Mouse (Mus musculus) MEL (cell line): ENCODE measurements around the gene Ttc39a. TPM values are rescaled to one million over a fixed set of nuclear protein-coding genes. Genes with fewer than 3 reads are reported as not detected.
A peak's percentile ranks its signal among the peaks of the same experiment; 100 is the strongest.

Experiments used
- DNase-seq: peaks from one replicate; pipeline ENCODE4 v3.0.0; 2011; ENCODE audit warnings: low read depth, low spot score
- H3K27ac ChIP-seq: 2 replicates; pipeline ENCODE4 v1.5.1; 2012; ENCODE audit warnings: low read depth, mild to moderate bottlenecking, control low read depth, low read length, moderate library complexity; ENCODE audit not compliant: control insufficient read depth
- H3K27me3 ChIP-seq, 2 experiments: fragments of 150-350 bp in 1 of 2; sonication (generic) in 1 of 2; 2 replicates each; pipeline ENCODE4 v1.6.1; 2012; ENCODE audit warnings: low read length in 2 of 2, mild to moderate bottlenecking in 2 of 2, improper control_type of control experiment in 1 of 2, moderate library complexity in 1 of 2; ENCODE audit not compliant: insufficient read depth in 2 of 2, control insufficient read depth in 1 of 2
- H3K36me3 ChIP-seq, 2 experiments: 2 replicates each; pipeline ENCODE4 v1.6.1; 2012 to 2014; ENCODE audit warnings: low read length in 2 of 2, improper control_type of control experiment in 1 of 2, inconsistent platforms in 1 of 2, mild to moderate bottlenecking in 1 of 2; ENCODE audit not compliant: insufficient read depth in 2 of 2, control insufficient read depth in 1 of 2
- H3K4me1 ChIP-seq, 2 experiments: fragments of 150-350 bp in 1 of 2; sonication (generic) in 1 of 2; 2 replicates each; pipeline ENCODE4 v1.6.1; 2012; ENCODE audit warnings: low read length in 2 of 2, improper control_type of control experiment in 1 of 2, mild to moderate bottlenecking in 1 of 2; ENCODE audit not compliant: insufficient read depth in 2 of 2, control insufficient read depth in 1 of 2
- H3K4me3 ChIP-seq, 2 experiments: fragments of 150-350 bp in 1 of 2; sonication (generic) in 1 of 2; 2 replicates each; pipeline ENCODE4 v1.5.1; 2012; ENCODE audit warnings: low read depth in 2 of 2, low read length in 2 of 2, mild to moderate bottlenecking in 2 of 2, moderate library complexity in 2 of 2, control low read depth in 1 of 2, improper control_type of control experiment in 1 of 2; ENCODE audit not compliant: control insufficient read depth in 1 of 2, insufficient read depth in 1 of 2
- H3K79me2 ChIP-seq: 2 replicates; pipeline ENCODE4 v1.6.1; 2012; ENCODE audit warnings: mild to moderate bottlenecking, low read length, moderate library complexity; ENCODE audit not compliant: control insufficient read depth, poor library complexity, insufficient read depth
- H3K9ac ChIP-seq: 2 replicates; pipeline ENCODE4 v1.6.1; 2012; ENCODE audit warnings: low read depth, mild to moderate bottlenecking, control low read depth, low read length, moderate library complexity; ENCODE audit not compliant: control insufficient read depth, poor library complexity, severe bottlenecking
- H3K9me3 ChIP-seq: fragments of 150-350 bp; sonication (generic); replicated peaks from 2 replicates; pipeline ENCODE4 v1.6.1; 2012; ENCODE audit warnings: mild to moderate bottlenecking, low read length, improper control_type of control experiment, moderate library complexity; ENCODE audit not compliant: insufficient read depth
- CHD1 ChIP-seq: IDR thresholded peaks from 2 replicates; pipeline ENCODE4 v1.6.1; 2012; ENCODE audit warnings: low read depth, mild to moderate bottlenecking, inconsistent platforms, low read length, improper control_type of control experiment
- CTCF ChIP-seq, 3 experiments: IDR thresholded peaks in 2 of 3; conservative IDR thresholded peaks in 1 of 3; 2 replicates each; pipeline ENCODE4 v1.5.1; 2011 to 2012; ENCODE audit warnings: low read length in 3 of 3, low read depth in 2 of 3, mild to moderate bottlenecking in 2 of 3, improper control_type of control experiment in 1 of 3, inconsistent platforms in 1 of 3, mixed read lengths in 1 of 3, moderate library complexity in 1 of 3; ENCODE audit not compliant: control insufficient read depth in 1 of 3, insufficient read depth in 1 of 3, poor library complexity in 1 of 3, severe bottlenecking in 1 of 3
- E2F4 ChIP-seq: IDR thresholded peaks from 2 replicates; pipeline ENCODE4 v1.6.1; 2011; ENCODE audit warnings: low read depth, low read length, improper control_type of control experiment, borderline replicate concordance
- EP300 ChIP-seq, 2 experiments: IDR thresholded peaks; 2 replicates each; pipeline ENCODE4 v1.6.1; 2011; ENCODE audit warnings: improper control_type of control experiment in 2 of 2, low read length in 2 of 2, low read depth in 1 of 2, mild to moderate bottlenecking in 1 of 2
- ETS1 ChIP-seq: IDR thresholded peaks from 2 replicates; pipeline ENCODE4 v1.6.1; 2012; ENCODE audit warnings: low read depth, mild to moderate bottlenecking, inconsistent platforms, low read length, improper control_type of control experiment, moderate library complexity
- GABPA ChIP-seq: IDR thresholded peaks from 2 replicates; pipeline ENCODE4 v1.6.1; 2012; ENCODE audit warnings: low read depth, mild to moderate bottlenecking, inconsistent platforms, low read length, improper control_type of control experiment, moderate library complexity
- GATA1 ChIP-seq: IDR thresholded peaks from 2 replicates; pipeline ENCODE4 v1.6.1; 2011; ENCODE audit warnings: low read depth, low read length, improper control_type of control experiment
- JUND ChIP-seq: IDR thresholded peaks from 2 replicates; pipeline ENCODE4 v1.6.1; 2011; ENCODE audit warnings: low read depth, mild to moderate bottlenecking, improper control_type of control experiment, low read length
- KAT2A ChIP-seq: conservative IDR thresholded peaks from 2 replicates; pipeline ENCODE4 v1.6.1; 2012; ENCODE audit warnings: low read depth, low read length, improper control_type of control experiment, inconsistent platforms
- MAFK ChIP-seq: IDR thresholded peaks from 2 replicates; pipeline ENCODE4 v1.6.1; 2011; ENCODE audit warnings: low read depth, mild to moderate bottlenecking, low read length, improper control_type of control experiment, borderline replicate concordance
- MAX ChIP-seq: IDR thresholded peaks from 2 replicates; pipeline ENCODE4 v1.6.1; 2011; ENCODE audit warnings: low read length, improper control_type of control experiment
- MAZ ChIP-seq: IDR thresholded peaks from 2 replicates; pipeline ENCODE4 v1.6.1; 2012; ENCODE audit warnings: low read depth, mild to moderate bottlenecking, inconsistent platforms, low read length, improper control_type of control experiment
- MEF2A ChIP-seq: IDR thresholded peaks from 2 replicates; pipeline ENCODE4 v1.6.1; 2014; ENCODE audit warnings: low read depth, mild to moderate bottlenecking, inconsistent platforms, low read length, improper control_type of control experiment; ENCODE audit not compliant: poor library complexity, insufficient replicate concordance, severe bottlenecking; ENCODE audit errors: extremely low read depth
- MXI1 ChIP-seq: IDR thresholded peaks from 2 replicates; pipeline ENCODE4 v1.6.1; 2011; ENCODE audit warnings: mild to moderate bottlenecking, low read depth, low read length, improper control_type of control experiment
- MYB ChIP-seq: IDR thresholded peaks from 2 replicates; pipeline ENCODE4 v1.6.1; 2011; ENCODE audit warnings: mild to moderate bottlenecking, low read depth, low read length, improper control_type of control experiment
- MYC ChIP-seq: IDR thresholded peaks from 2 replicates; pipeline ENCODE4 v1.6.1; 2011; ENCODE audit warnings: low read depth, mild to moderate bottlenecking, low read length, improper control_type of control experiment, moderate library complexity
- NELFE ChIP-seq: IDR thresholded peaks from 2 replicates; pipeline ENCODE4 v1.6.1; 2011; ENCODE audit warnings: low read depth, low read length, improper control_type of control experiment
- POLR2A ChIP-seq, 2 experiments: IDR thresholded peaks; 2 replicates each; pipeline ENCODE4 v1.6.1; 2011 to 2012; ENCODE audit warnings: low read length in 2 of 2, mild to moderate bottlenecking in 2 of 2, control low read depth in 1 of 2, improper control_type of control experiment in 1 of 2, low read depth in 1 of 2, moderate library complexity in 1 of 2; ENCODE audit not compliant: control insufficient read depth in 1 of 2, insufficient read depth in 1 of 2, poor library complexity in 1 of 2
- POLR2AphosphoS2 ChIP-seq: IDR thresholded peaks from 2 replicates; pipeline ENCODE4 v1.6.1; 2011; ENCODE audit warnings: low read length, improper control_type of control experiment
- POLR2AphosphoS5 ChIP-seq: IDR thresholded peaks from 2 replicates; pipeline ENCODE4 v1.6.1; 2012; ENCODE audit warnings: low read depth, borderline replicate concordance, mild to moderate bottlenecking, inconsistent platforms, low read length, moderate library complexity, mixed read lengths
- RAD21 ChIP-seq: IDR thresholded peaks from 2 replicates; pipeline ENCODE4 v1.6.1; 2011; ENCODE audit warnings: mild to moderate bottlenecking, low read depth, low read length, improper control_type of control experiment
- RCOR1 ChIP-seq: IDR thresholded peaks from 2 replicates; pipeline ENCODE4 v1.6.1; 2012; ENCODE audit warnings: low read depth, mild to moderate bottlenecking, inconsistent platforms, low read length, improper control_type of control experiment
- SIN3A ChIP-seq: IDR thresholded peaks from 2 replicates; pipeline ENCODE4 v1.6.1; 2012; ENCODE audit warnings: low read length, improper control_type of control experiment, inconsistent platforms
- SMC3 ChIP-seq: IDR thresholded peaks from 2 replicates; pipeline ENCODE4 v1.6.1; 2011; ENCODE audit warnings: low read depth, low read length, improper control_type of control experiment
- TAL1 ChIP-seq: IDR thresholded peaks from 2 replicates; pipeline ENCODE4 v1.6.1; 2012; ENCODE audit warnings: mild to moderate bottlenecking, inconsistent platforms, low read length, moderate library complexity, mixed read lengths
- TCF12 ChIP-seq: IDR thresholded peaks from 2 replicates; pipeline ENCODE4 v1.6.1; 2014; ENCODE audit warnings: low read depth, mild to moderate bottlenecking, inconsistent platforms, low read length, improper control_type of control experiment, moderate library complexity
- UBTF ChIP-seq: IDR thresholded peaks from 2 replicates; pipeline ENCODE4 v1.6.1; 2012; ENCODE audit warnings: low read depth, mild to moderate bottlenecking, inconsistent platforms, low read length, improper control_type of control experiment, moderate library complexity, borderline replicate concordance; ENCODE audit not compliant: insufficient read depth
- USF1 ChIP-seq: IDR thresholded peaks from 2 replicates; pipeline ENCODE4 v1.6.1; 2014; ENCODE audit warnings: low read depth, mild to moderate bottlenecking, inconsistent platforms, low read length, improper control_type of control experiment, moderate library complexity
- ZKSCAN1 ChIP-seq: IDR thresholded peaks from 2 replicates; pipeline ENCODE4 v1.6.1; 2012; ENCODE audit warnings: low read depth, mild to moderate bottlenecking, inconsistent platforms, low read length, improper control_type of control experiment, moderate library complexity
- ZNF384 ChIP-seq: IDR thresholded peaks from 2 replicates; pipeline ENCODE4 v1.6.1; 2012; ENCODE audit warnings: low read depth, mild to moderate bottlenecking, inconsistent platforms, low read length, improper control_type of control experiment
- polyA plus RNA-seq, 2 experiments: library from polyadenylated mRNA; stranded (reverse) in 1 of 2; unstranded in 1 of 2; fragments of >175 nt in 1 of 2; fragments of >200 nt in 1 of 2; gene quantifications; 2 replicates each; pipeline versions ENCODE4 v1.2.1 to v1.2.4; 2012; ENCODE audit warnings: low replicate concordance in 2 of 2, low read depth in 1 of 2; ENCODE audit not compliant: insufficient read length in 2 of 2, insufficient read depth in 1 of 2, missing spikeins in 1 of 2
- total RNA-seq: library from RNA; depleted of rRNA; stranded (reverse); fragments of 300-350 nt; gene quantifications from 2 replicates; pipeline ENCODE4 v1.2.3, GENCODE M21; 2012

The Ttc39a gene
- total and polyA plus RNA-seq, 3 experiments = 2.8 to 4.2 TPM; not detected in 1

DNA sequence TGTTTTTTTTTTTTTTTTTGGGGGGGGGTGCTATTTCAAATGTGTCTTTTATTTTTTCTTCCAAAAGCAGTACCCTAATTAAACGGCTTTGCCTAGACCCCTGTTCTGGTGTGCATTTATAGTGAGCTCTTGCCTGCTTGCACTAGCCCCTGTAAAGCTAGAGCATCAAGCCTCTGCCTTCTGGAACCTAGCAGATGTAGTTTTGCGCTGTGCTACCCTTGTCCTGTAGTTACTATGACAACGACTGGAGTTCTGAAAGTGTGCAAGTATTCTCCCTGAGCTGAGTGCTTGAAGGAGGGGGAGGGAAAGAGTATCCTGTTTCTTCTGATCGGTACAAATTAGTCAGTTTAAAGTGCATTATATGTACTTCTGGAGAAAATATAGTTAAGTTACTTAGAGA is 20.8 kb upstream of the Ttc39a start:
- no peak overlapping the region for H3K9ac ChIP-seq
- no peak for TF ChIP-seq ZKSCAN1
- TF ChIP-seq CHD1 = no peak
- TF ChIP-seq MAFK = no peak
- no peak for TF ChIP-seq MAZ
- TF ChIP-seq CTCF (IDR thresholded peaks at IDR 0.05 in 2 of 3, conservative IDR thresholded peaks at IDR 0.05 in 1 of 3; ENCODE audit: control insufficient read depth in 1 of 3, insufficient read depth in 1 of 3, low read depth in 2 of 3, low read length in 3 of 3, poor library complexity in 1 of 3, severe bottlenecking in 1 of 3) = no peak
- no peak for TF ChIP-seq TAL1
- TF ChIP-seq NELFE = no peak
- TF ChIP-seq POLR2A (IDR thresholded peaks at IDR 0.05; ENCODE audit: control insufficient read depth in 1 of 2, insufficient read depth in 1 of 2, low read depth in 1 of 2, low read length in 2 of 2, poor library complexity in 1 of 2) = no peak
- TF ChIP-seq POLR2AphosphoS2 = no peak
- TF ChIP-seq TCF12 = no peak
- no peak for TF ChIP-seq MYC
- TF ChIP-seq E2F4 = no peak
- TF ChIP-seq MEF2A = no peak
- H3K4me1 ChIP-seq = no peaks in the 10 kb centered on the region
- no peak overlapping the region for H3K27ac ChIP-seq
- no peaks in the 10 kb centered on the region for H3K27me3 ChIP-seq
- H3K4me3 ChIP-seq = no peak overlapping the region
- no peaks in the 10 kb centered on the region for H3K79me2 ChIP-seq
- no peaks in the 10 kb centered on the region for H3K9me3 ChIP-seq
- no peaks in the 10 kb centered on the region; a peak in 2 of 4 replicates for H3K36me3 ChIP-seq
- no peak for DNase-seq

- no peaks in the 10 kb centered on the region for H3K79me2 ChIP-seq
- no peaks in the 10 kb centered on the region for H3K9me3 ChIP-seq
- peak overlapping the region; percentile 43 for H3K9ac ChIP-seq
- peak overlapping the region; percentile 55 for H3K27ac ChIP-seq
- no peaks in the 10 kb centered on the region for H3K27me3 ChIP-seq
- peaks cover 10 to 21% of the 10 kb centered on the region in 2 experiments; a peak in 3 of 4 replicates for H3K4me1 ChIP-seq
- H3K36me3 ChIP-seq = peaks cover 0 to 10% of the 10 kb centered on the region in 2 experiments; a peak in 2 of 4 replicates
- peak overlapping the region; percentile 37 to 60 for H3K4me3 ChIP-seq
- peak; percentile 62 for DNase-seq
- peak; percentile 59; the same call in 1 of the 2 replicates for TF ChIP-seq MYB
- TF ChIP-seq GATA1 = peak; percentile 71
- no peak for TF ChIP-seq RAD21
- TF ChIP-seq SMC3 = no peak
- TF ChIP-seq USF1 = peak; percentile 81
- 0 out of 2 replicates have a peak, but pooled peaks have one; percentile 4 for TF ChIP-seq NELFE
- no peak for TF ChIP-seq KAT2A
- TF ChIP-seq MXI1 = peak; percentile 73
- peak; percentile 63; the same call in 1 of the 2 replicates for TF ChIP-seq MYC
- no peak for TF ChIP-seq E2F4
- no peak for TF ChIP-seq UBTF
- peak; percentile 63 for TF ChIP-seq TCF12
- 0 out of 2 replicates have a peak, but pooled peaks have one; percentile 14 for TF ChIP-seq TAL1
- no peak for TF ChIP-seq CTCF (IDR thresholded peaks at IDR 0.05 in 2 of 3, conservative IDR thresholded peaks at IDR 0.05 in 1 of 3; ENCODE audit: control insufficient read depth in 1 of 3, insufficient read depth in 1 of 3, low read depth in 2 of 3, low read length in 3 of 3, poor library complexity in 1 of 3, severe bottlenecking in 1 of 3)
- TF ChIP-seq MAX = peak; percentile 34
- TF ChIP-seq EP300 (IDR thresholded peaks at IDR 0.05; ENCODE audit: low read depth in 1 of 2, low read length in 2 of 2) = peak; percentile 57 to 81
- no peak for TF ChIP-seq GABPA
- TF ChIP-seq ETS1 = 0 out of 2 replicates have a peak, but pooled peaks have one; percentile 51
- no peak for TF ChIP-seq POLR2AphosphoS5
- TF ChIP-seq JUND = no peak
- 0 out of 2 replicates have a peak, but pooled peaks have one; percentile 30 for TF ChIP-seq SIN3A
- TF ChIP-seq RCOR1 = 0 out of 2 replicates have a peak, but pooled peaks have one; percentile 4
- TF ChIP-seq ZNF384 = no peak
Observed at GRCm38 (mm10) chr4:109393229-109393779, 13.1 kb upstream of the Ttc39a start.
